25 mouse cellular contexts compared by ENCODE assay signal in the genomic region with DNA sequence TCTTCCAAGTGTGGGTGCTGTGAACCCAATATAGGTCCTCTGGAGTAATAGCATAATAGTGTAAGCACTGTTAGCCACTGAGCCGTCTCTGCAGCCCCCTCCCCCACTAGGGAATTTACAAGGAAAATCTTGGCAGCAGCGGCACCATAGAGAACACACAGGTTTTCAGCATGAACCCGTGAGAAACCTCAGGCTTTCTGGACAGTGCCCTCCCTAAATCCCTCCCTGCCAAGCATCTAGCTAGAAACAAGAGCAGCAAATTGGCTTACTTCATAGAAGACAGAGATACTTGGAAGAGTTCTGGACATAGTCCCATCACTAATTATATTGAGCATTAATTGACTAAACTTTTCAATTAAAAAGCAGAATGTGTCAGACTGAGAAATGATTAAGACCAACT. TPM values are rescaled to one million over a fixed set of nuclear protein-coding genes. Genes with fewer than 3 reads are reported as not detected.
"Had no signal": no experiment of that assay in that cellular context is flagged by ENCODE, and none has a peak within 500 bp of the region (broad histone marks: within the 10 kb centered on the region; RNA-seq: fewer than 3 reads in every experiment).

No protein-coding gene starts in this region.

- H3K9me3 ChIP-seq: limb, embryonic 12.5 days; liver, embryonic 13.5 days; megakaryocyte, embryonic 14.5 days; midbrain, embryonic 10.5 days; midbrain, embryonic 13.5 days; neural tube, embryonic 13.5 days had no signal

- H3K4me1 ChIP-seq: limb, embryonic 12.5 days; liver, embryonic 13.5 days; megakaryocyte, embryonic 14.5 days; midbrain, embryonic 13.5 days had no signal

- H3K9ac ChIP-seq: limb, embryonic 12.5 days; liver, embryonic 13.5 days; lung, embryonic 14.5 days; midbrain, embryonic 13.5 days; neural tube, embryonic 13.5 days had no signal

- DNase-seq: kidney, adult 2 months; kidney, postnatal 25 days; layer of hippocampus, postnatal 36 days; liver, embryonic 13.5 days; lung, embryonic 14.5 days; lung, postnatal 10 days; lung, postnatal 36 days; right cerebral cortex, adult 18-20 months; right cerebral cortex, postnatal 14 days; right cerebral cortex, postnatal 4 days; thymus, adult 2 months; thymus, postnatal 14 days; thymus, postnatal 4 days had no signal

- ATAC-seq: midbrain, embryonic 13.5 days; midbrain, embryonic 16.5 days had no signal

- H3K4me3 ChIP-seq: layer of hippocampus, adult 2 months; left cerebral cortex, adult 2 months; limb, embryonic 12.5 days; liver, embryonic 13.5 days; megakaryocyte, embryonic 14.5 days; midbrain, embryonic 10.5 days; midbrain, embryonic 13.5 days; myocyte; neural tube, embryonic 13.5 days had no signal

- H3K36me3 ChIP-seq: limb, embryonic 12.5 days; liver, embryonic 13.5 days; midbrain, embryonic 10.5 days; midbrain, embryonic 13.5 days; neural tube, embryonic 13.5 days had no signal

- H3K4me2 ChIP-seq: limb, embryonic 12.5 days; liver, embryonic 13.5 days; lung, embryonic 14.5 days; midbrain, embryonic 13.5 days; neural tube, embryonic 13.5 days had no signal

- H3K27me3 ChIP-seq: liver, embryonic 13.5 days; megakaryocyte, embryonic 14.5 days; midbrain, embryonic 13.5 days; neural tube, embryonic 13.5 days had no signal

- H3K27ac ChIP-seq: kidney, postnatal 0 days; layer of hippocampus, adult 2 months; left cerebral cortex, adult 2 months; limb, embryonic 12.5 days; liver, embryonic 13.5 days; midbrain, embryonic 10.5 days; midbrain, embryonic 13.5 days; neural tube, embryonic 13.5 days; stomach, postnatal 0 days had no signal

RNA-seq across cellular contexts. Expression of a gene that starts 49.6 kb away (rescaled TPM):
- total RNA-seq: monocyte, adult 5-6 weeks had no signal
